Mouse (Mus musculus) MEL (cell line): ENCODE results near the gene Gm49403. TPM values are rescaled to one million over a fixed set of nuclear protein-coding genes. Genes with fewer than 3 reads are reported as not detected.
A peak's percentile ranks its signal among the peaks of the same experiment; 100 is the strongest.

ENCODE experiments used
- DNase-seq: peaks from one replicate; pipeline ENCODE4 v3.0.0; 2011; ENCODE audit warnings: low read depth, low spot score
- H3K27ac ChIP-seq: 2 replicates; pipeline ENCODE4 v1.5.1; 2012; ENCODE audit warnings: low read depth, mild to moderate bottlenecking, control low read depth, low read length, moderate library complexity; ENCODE audit not compliant: control insufficient read depth
- H3K27me3 ChIP-seq, 2 experiments: fragments of 150-350 bp in 1 of 2; sonication (generic) in 1 of 2; 2 replicates each; pipeline ENCODE4 v1.6.1; 2012; ENCODE audit warnings: low read length in 2 of 2, mild to moderate bottlenecking in 2 of 2, improper control_type of control experiment in 1 of 2, moderate library complexity in 1 of 2; ENCODE audit not compliant: insufficient read depth in 2 of 2, control insufficient read depth in 1 of 2
- H3K36me3 ChIP-seq, 2 experiments: 2 replicates each; pipeline ENCODE4 v1.6.1; 2012 to 2014; ENCODE audit warnings: low read length in 2 of 2, improper control_type of control experiment in 1 of 2, inconsistent platforms in 1 of 2, mild to moderate bottlenecking in 1 of 2; ENCODE audit not compliant: insufficient read depth in 2 of 2, control insufficient read depth in 1 of 2
- H3K4me1 ChIP-seq, 2 experiments: fragments of 150-350 bp in 1 of 2; sonication (generic) in 1 of 2; 2 replicates each; pipeline ENCODE4 v1.6.1; 2012; ENCODE audit warnings: low read length in 2 of 2, improper control_type of control experiment in 1 of 2, mild to moderate bottlenecking in 1 of 2; ENCODE audit not compliant: insufficient read depth in 2 of 2, control insufficient read depth in 1 of 2
- H3K4me3 ChIP-seq, 2 experiments: fragments of 150-350 bp in 1 of 2; sonication (generic) in 1 of 2; 2 replicates each; pipeline ENCODE4 v1.5.1; 2012; ENCODE audit warnings: low read depth in 2 of 2, low read length in 2 of 2, mild to moderate bottlenecking in 2 of 2, moderate library complexity in 2 of 2, control low read depth in 1 of 2, improper control_type of control experiment in 1 of 2; ENCODE audit not compliant: control insufficient read depth in 1 of 2, insufficient read depth in 1 of 2
- H3K79me2 ChIP-seq: 2 replicates; pipeline ENCODE4 v1.6.1; 2012; ENCODE audit warnings: mild to moderate bottlenecking, low read length, moderate library complexity; ENCODE audit not compliant: control insufficient read depth, poor library complexity, insufficient read depth
- H3K9ac ChIP-seq: 2 replicates; pipeline ENCODE4 v1.6.1; 2012; ENCODE audit warnings: low read depth, mild to moderate bottlenecking, control low read depth, low read length, moderate library complexity; ENCODE audit not compliant: control insufficient read depth, poor library complexity, severe bottlenecking
- H3K9me3 ChIP-seq: fragments of 150-350 bp; sonication (generic); replicated peaks from 2 replicates; pipeline ENCODE4 v1.6.1; 2012; ENCODE audit warnings: mild to moderate bottlenecking, low read length, improper control_type of control experiment, moderate library complexity; ENCODE audit not compliant: insufficient read depth
- CHD1 ChIP-seq: IDR thresholded peaks from 2 replicates; pipeline ENCODE4 v1.6.1; 2012; ENCODE audit warnings: low read depth, mild to moderate bottlenecking, inconsistent platforms, low read length, improper control_type of control experiment
- CTCF ChIP-seq, 3 experiments: IDR thresholded peaks in 2 of 3; conservative IDR thresholded peaks in 1 of 3; 2 replicates each; pipeline ENCODE4 v1.5.1; 2011 to 2012; ENCODE audit warnings: low read length in 3 of 3, low read depth in 2 of 3, mild to moderate bottlenecking in 2 of 3, improper control_type of control experiment in 1 of 3, inconsistent platforms in 1 of 3, mixed read lengths in 1 of 3, moderate library complexity in 1 of 3; ENCODE audit not compliant: control insufficient read depth in 1 of 3, insufficient read depth in 1 of 3, poor library complexity in 1 of 3, severe bottlenecking in 1 of 3
- ELF1 ChIP-seq: IDR thresholded peaks from 2 replicates; pipeline ENCODE4 v1.6.1; 2014; ENCODE audit warnings: low read depth, mild to moderate bottlenecking, inconsistent platforms, low read length, improper control_type of control experiment, moderate library complexity
- EP300 ChIP-seq, 2 experiments: IDR thresholded peaks; 2 replicates each; pipeline ENCODE4 v1.6.1; 2011; ENCODE audit warnings: improper control_type of control experiment in 2 of 2, low read length in 2 of 2, low read depth in 1 of 2, mild to moderate bottlenecking in 1 of 2
- GATA1 ChIP-seq: IDR thresholded peaks from 2 replicates; pipeline ENCODE4 v1.6.1; 2011; ENCODE audit warnings: low read depth, low read length, improper control_type of control experiment
- HCFC1 ChIP-seq: IDR thresholded peaks from 2 replicates; pipeline ENCODE4 v1.6.1; 2012; ENCODE audit warnings: low read depth, mild to moderate bottlenecking, inconsistent platforms, low read length, improper control_type of control experiment, moderate library complexity
- JUND ChIP-seq: IDR thresholded peaks from 2 replicates; pipeline ENCODE4 v1.6.1; 2011; ENCODE audit warnings: low read depth, mild to moderate bottlenecking, improper control_type of control experiment, low read length
- MAFK ChIP-seq: IDR thresholded peaks from 2 replicates; pipeline ENCODE4 v1.6.1; 2011; ENCODE audit warnings: low read depth, mild to moderate bottlenecking, low read length, improper control_type of control experiment, borderline replicate concordance
- MAX ChIP-seq: IDR thresholded peaks from 2 replicates; pipeline ENCODE4 v1.6.1; 2011; ENCODE audit warnings: low read length, improper control_type of control experiment
- MAZ ChIP-seq: IDR thresholded peaks from 2 replicates; pipeline ENCODE4 v1.6.1; 2012; ENCODE audit warnings: low read depth, mild to moderate bottlenecking, inconsistent platforms, low read length, improper control_type of control experiment
- MEF2A ChIP-seq: IDR thresholded peaks from 2 replicates; pipeline ENCODE4 v1.6.1; 2014; ENCODE audit warnings: low read depth, mild to moderate bottlenecking, inconsistent platforms, low read length, improper control_type of control experiment; ENCODE audit not compliant: poor library complexity, insufficient replicate concordance, severe bottlenecking; ENCODE audit errors: extremely low read depth
- MYB ChIP-seq: IDR thresholded peaks from 2 replicates; pipeline ENCODE4 v1.6.1; 2011; ENCODE audit warnings: mild to moderate bottlenecking, low read depth, low read length, improper control_type of control experiment
- NELFE ChIP-seq: IDR thresholded peaks from 2 replicates; pipeline ENCODE4 v1.6.1; 2011; ENCODE audit warnings: low read depth, low read length, improper control_type of control experiment
- NRF1 ChIP-seq: IDR thresholded peaks from 2 replicates; pipeline ENCODE4 v1.6.1; 2014; ENCODE audit warnings: low read depth, mild to moderate bottlenecking, inconsistent platforms, low read length, improper control_type of control experiment, moderate library complexity; ENCODE audit not compliant: poor library complexity, insufficient read depth, severe bottlenecking
- POLR2A ChIP-seq, 2 experiments: IDR thresholded peaks; 2 replicates each; pipeline ENCODE4 v1.6.1; 2011 to 2012; ENCODE audit warnings: low read length in 2 of 2, mild to moderate bottlenecking in 2 of 2, control low read depth in 1 of 2, improper control_type of control experiment in 1 of 2, low read depth in 1 of 2, moderate library complexity in 1 of 2; ENCODE audit not compliant: control insufficient read depth in 1 of 2, insufficient read depth in 1 of 2, poor library complexity in 1 of 2
- RAD21 ChIP-seq: IDR thresholded peaks from 2 replicates; pipeline ENCODE4 v1.6.1; 2011; ENCODE audit warnings: mild to moderate bottlenecking, low read depth, low read length, improper control_type of control experiment
- SIN3A ChIP-seq: IDR thresholded peaks from 2 replicates; pipeline ENCODE4 v1.6.1; 2012; ENCODE audit warnings: low read length, improper control_type of control experiment, inconsistent platforms
- SMC3 ChIP-seq: IDR thresholded peaks from 2 replicates; pipeline ENCODE4 v1.6.1; 2011; ENCODE audit warnings: low read depth, low read length, improper control_type of control experiment
- TAL1 ChIP-seq: IDR thresholded peaks from 2 replicates; pipeline ENCODE4 v1.6.1; 2012; ENCODE audit warnings: mild to moderate bottlenecking, inconsistent platforms, low read length, moderate library complexity, mixed read lengths
- UBTF ChIP-seq: IDR thresholded peaks from 2 replicates; pipeline ENCODE4 v1.6.1; 2012; ENCODE audit warnings: low read depth, mild to moderate bottlenecking, inconsistent platforms, low read length, improper control_type of control experiment, moderate library complexity, borderline replicate concordance; ENCODE audit not compliant: insufficient read depth
- ZC3H11A ChIP-seq: IDR thresholded peaks from 2 replicates; pipeline ENCODE4 v1.6.1; 2012; ENCODE audit warnings: low read depth, mild to moderate bottlenecking, inconsistent platforms, low read length, improper control_type of control experiment
- ZKSCAN1 ChIP-seq: IDR thresholded peaks from 2 replicates; pipeline ENCODE4 v1.6.1; 2012; ENCODE audit warnings: low read depth, mild to moderate bottlenecking, inconsistent platforms, low read length, improper control_type of control experiment, moderate library complexity
- ZNF384 ChIP-seq: IDR thresholded peaks from 2 replicates; pipeline ENCODE4 v1.6.1; 2012; ENCODE audit warnings: low read depth, mild to moderate bottlenecking, inconsistent platforms, low read length, improper control_type of control experiment
- polyA plus RNA-seq, 2 experiments: library from polyadenylated mRNA; stranded (reverse) in 1 of 2; unstranded in 1 of 2; fragments of >175 nt in 1 of 2; fragments of >200 nt in 1 of 2; gene quantifications; 2 replicates each; pipeline versions ENCODE4 v1.2.1 to v1.2.4; 2012; ENCODE audit warnings: low replicate concordance in 2 of 2, low read depth in 1 of 2; ENCODE audit not compliant: insufficient read length in 2 of 2, insufficient read depth in 1 of 2, missing spikeins in 1 of 2
- total RNA-seq: library from RNA; depleted of rRNA; stranded (reverse); fragments of 300-350 nt; gene quantifications from 2 replicates; pipeline ENCODE4 v1.2.3, GENCODE M21; 2012

Gm49403 gene
- total and polyA plus RNA-seq, 3 experiments = not detected

GRCm38 (mm10) chr19:8844371-8845129 lies 39.2 kb upstream of the Gm49403 start:
- DNase-seq = peak; percentile 83

GRCm38 (mm10) chr19:8848356-8848755 lies 35.4 kb upstream of the Gm49403 start:
- H3K36me3 ChIP-seq = peaks cover 0 to 2% of the 10 kb centered on the region in 2 experiments; a peak in 2 of 4 replicates
- no peak overlapping the region for H3K27ac ChIP-seq
- H3K27me3 ChIP-seq = no peaks in the 10 kb centered on the region
- no peak for TF ChIP-seq ZKSCAN1
- no peak for TF ChIP-seq EP300 (IDR thresholded peaks at IDR 0.05; ENCODE audit: low read depth in 1 of 2, low read length in 2 of 2)
- no peak for TF ChIP-seq MAX
- no peak for TF ChIP-seq CHD1
- no peak for TF ChIP-seq ZC3H11A
- TF ChIP-seq SMC3 = no peak
- no peak for TF ChIP-seq MAFK
- no peak for TF ChIP-seq SIN3A
- TF ChIP-seq CTCF (IDR thresholded peaks at IDR 0.05 in 2 of 3, conservative IDR thresholded peaks at IDR 0.05 in 1 of 3; ENCODE audit: control insufficient read depth in 1 of 3, insufficient read depth in 1 of 3, low read depth in 2 of 3, low read length in 3 of 3, poor library complexity in 1 of 3, severe bottlenecking in 1 of 3) = no peak
- no peak for TF ChIP-seq MEF2A
- no peak for TF ChIP-seq NRF1
- no peak for TF ChIP-seq MAZ
- no peak for TF ChIP-seq POLR2A (IDR thresholded peaks at IDR 0.05; ENCODE audit: control insufficient read depth in 1 of 2, insufficient read depth in 1 of 2, low read depth in 1 of 2, low read length in 2 of 2, poor library complexity in 1 of 2)
- no peak for TF ChIP-seq HCFC1
- TF ChIP-seq ELF1 = no peak
- no peak for TF ChIP-seq TAL1
- H3K9me3 ChIP-seq = no peaks in the 10 kb centered on the region
- no peak overlapping the region for H3K4me3 ChIP-seq
- no peaks in the 10 kb centered on the region for H3K4me1 ChIP-seq
- no peak for DNase-seq
- no peak overlapping the region for H3K9ac ChIP-seq
- no peaks in the 10 kb centered on the region for H3K79me2 ChIP-seq

More at GRCm38 (mm10) chr19:8844371-8845129, 39.2 kb upstream of the Gm49403 start:
- Histone ChIP-seq H3K27me3 (no peaks in the 10 kb centered on the region), H3K4me1 (peaks cover 3 to 5% of the 10 kb centered on the region in 2 experiments), H3K36me3 (peaks cover 0 to 2% of the 10 kb centered on the region in 2 experiments; a peak in 3 of 4 replicates), H3K4me3 (no peak overlapping the region), H3K9ac (no peak overlapping the region), H3K79me2 (no peaks in the 10 kb centered on the region; the same call in 1 of the 2 replicates), H3K9me3 (no peaks in the 10 kb centered on the region), H3K27ac (no peak overlapping the region)
- TF ChIP-seq RAD21 (peak; percentile 80), ZC3H11A (peak; percentile 64), HCFC1 (no peak), GATA1 (no peak), JUND (no peak), POLR2A (IDR thresholded peaks at IDR 0.05; ENCODE audit: control insufficient read depth in 1 of 2, insufficient read depth in 1 of 2, low read depth in 1 of 2, low read length in 2 of 2, poor library complexity in 1 of 2) (no peak), NELFE (no peak), UBTF (no peak), MYB (no peak), ZNF384 (peak; percentile 82), SIN3A (peak; percentile 51; the same call in 1 of the 2 replicates), SMC3 (peak; percentile 73), MAFK (no peak), CTCF (IDR thresholded peaks at IDR 0.05 in 2 of 3, conservative IDR thresholded peaks at IDR 0.05 in 1 of 3; ENCODE audit: control insufficient read depth in 1 of 3, insufficient read depth in 1 of 3, low read depth in 2 of 3, low read length in 3 of 3, poor library complexity in 1 of 3, severe bottlenecking in 1 of 3) (peak; percentile 62 to 84 (median 74))
